Mouse (Mus musculus): Measurements from ENCODE around the gene Tbc1d22a.
A peak's percentile ranks its signal among the peaks of the same experiment; 100 is the strongest.

Tbc1d22a gene

GRCm38 (mm10) chr15:86511181-86511580 lies 296.9 kb downstream of the Tbc1d22a start:
- peak; percentile 1 for DNase-seq (ENCODE audit: low spot score)

DNA sequence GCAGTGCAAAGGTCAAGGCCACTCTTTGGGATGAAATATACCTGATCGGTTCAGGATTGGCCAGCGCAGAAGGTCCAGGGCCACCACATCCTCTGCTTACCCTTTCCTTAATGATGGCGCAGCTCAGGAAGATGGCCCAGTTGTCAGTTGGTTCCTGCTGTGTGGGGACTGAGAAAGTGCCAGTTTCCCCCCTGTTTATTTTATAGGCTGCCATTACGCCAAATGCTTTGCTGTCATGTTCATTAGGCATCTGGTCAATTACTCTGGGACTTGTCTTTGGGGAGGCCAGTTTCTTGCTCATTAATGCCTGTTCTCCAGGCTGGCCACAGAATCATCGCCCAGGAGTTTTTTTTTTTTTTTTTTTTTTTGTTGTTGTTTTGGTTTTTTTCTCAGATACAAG lies 299.1 kb downstream of the Tbc1d22a start:
- DNase-seq (ENCODE audit: low spot score) = no peak

DNA sequence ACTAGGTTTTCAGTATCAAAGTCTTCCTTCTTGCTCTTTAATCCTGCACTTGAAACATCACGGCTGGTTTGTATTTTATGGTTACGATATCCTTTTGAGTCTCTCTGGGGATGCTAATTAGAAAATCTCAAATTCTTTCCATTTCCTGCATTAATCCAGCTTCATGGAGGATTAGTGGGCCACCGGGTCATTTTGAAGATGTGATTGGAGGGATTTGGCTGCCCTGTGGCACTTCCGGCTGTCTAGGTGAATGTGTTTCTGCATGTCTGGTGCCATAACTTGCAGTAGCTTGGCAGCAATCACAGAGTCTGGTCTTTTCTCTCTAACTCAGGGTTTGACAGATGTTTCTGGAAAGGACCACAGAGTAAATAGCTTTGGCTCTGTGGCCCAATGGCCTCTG lies 305.9 kb downstream of the Tbc1d22a start:
- no peak for DNase-seq (ENCODE audit: low spot score)

DNA sequence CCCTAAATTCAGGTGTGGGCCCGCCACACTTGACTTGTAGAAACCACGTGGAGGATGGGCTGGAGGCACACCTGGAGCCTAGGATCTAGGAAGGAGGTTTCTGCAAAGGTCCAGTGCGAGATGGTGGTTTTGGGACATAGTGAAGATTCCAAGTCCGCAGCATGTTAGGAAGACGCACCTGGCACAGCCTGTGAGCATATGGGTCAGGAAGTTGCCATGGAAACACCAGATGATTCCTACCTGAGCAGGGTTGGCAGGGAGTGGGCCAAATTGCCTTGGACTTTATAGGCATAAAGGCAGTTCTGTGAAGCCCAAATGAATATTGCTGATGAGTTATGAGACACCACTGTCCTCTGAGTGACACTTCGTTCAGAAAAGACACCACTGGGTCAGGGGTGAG lies 321.1 kb downstream of the Tbc1d22a start:
- no peak for DNase-seq (ENCODE audit: low spot score)

DNA sequence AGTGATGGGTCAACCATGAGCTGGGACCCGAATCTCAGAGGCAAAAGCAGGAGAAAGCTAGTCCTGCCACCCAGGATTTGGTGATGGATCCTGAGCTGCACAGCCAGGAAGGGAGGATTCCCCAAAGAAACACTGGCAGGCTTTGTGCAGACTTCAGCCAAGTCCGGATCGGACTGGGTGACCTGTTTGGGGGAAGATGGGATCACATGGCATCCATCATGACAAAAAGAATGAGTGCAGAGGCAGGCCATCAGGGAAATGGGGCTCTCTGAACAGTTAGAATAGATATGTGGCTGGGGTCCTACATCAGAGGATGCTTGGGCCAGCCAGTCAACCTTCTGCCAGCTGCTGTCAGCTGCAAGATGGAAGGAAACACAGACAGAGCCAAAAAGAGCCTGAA lies 328.1 kb downstream of the Tbc1d22a start:
- no peak for DNase-seq (ENCODE audit: low spot score)

- peak; percentile 73 for DNase-seq (ENCODE audit: low spot score)
These were observed 330.0 kb downstream of the Tbc1d22a start for GRCm38 (mm10) chr15:86544122-86544795.
